ENCODE assay signal across 9 mouse cellular contexts in the genomic region with DNA sequence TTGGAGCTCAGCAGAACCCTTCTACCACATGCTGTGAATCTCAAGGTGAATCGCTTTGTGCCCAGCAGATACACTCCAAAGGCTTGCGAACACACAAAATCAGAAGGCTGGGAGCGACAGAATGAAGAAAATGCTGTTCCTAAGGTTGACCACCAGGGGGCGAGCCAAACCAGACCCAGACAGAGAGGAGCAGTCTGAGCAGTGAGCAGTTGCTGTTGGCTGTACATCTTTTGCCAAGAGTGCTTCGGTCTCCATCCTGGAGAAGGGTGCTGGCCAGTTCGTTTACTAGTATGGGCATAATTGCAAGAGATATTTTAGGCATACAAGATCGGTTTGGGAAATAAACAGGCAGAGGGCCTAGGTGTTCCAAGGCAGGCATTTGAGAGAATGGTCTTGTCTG. TPM values are rescaled to one million over a fixed set of nuclear protein-coding genes. Genes with fewer than 3 reads are reported as not detected.
DNase-seq lines count a peak whose midpoint lies in the region; ATAC-seq and TF ChIP-seq lines count a peak whose summit lies in the region.
"Had no signal": no experiment of that assay in that cellular context is flagged by ENCODE, and none has a peak within 500 bp of the region (broad histone marks: within the 10 kb centered on the region; RNA-seq: fewer than 3 reads in every experiment).

No protein-coding gene starts in this region.

- no peak overlapping the region for H3K4me3 ChIP-seq in heart, embryonic 12.5 days
- H3K4me3 ChIP-seq in forebrain, embryonic 12.5 days (replicated peaks), result no peak overlapping the region
- no peak overlapping the region for H3K4me3 ChIP-seq in hindbrain, embryonic 15.5 days
- no peak overlapping the region for H3K4me3 ChIP-seq in limb, embryonic 11.5 days (ENCODE audit: low read depth, low read length)
- H3K4me3 ChIP-seq in neural tube, embryonic 11.5 days (ENCODE audit: low read depth, low read length), result no peak overlapping the region
- H3K4me3 ChIP-seq in stomach, postnatal 0 days (ENCODE audit: low read depth, low read length), result no peak overlapping the region
- H3K4me3 ChIP-seq: liver, embryonic 13.5 days had no signal

- peak; percentile 76 for TF ChIP-seq CTCF in brain, embryonic 14.5 days (IDR thresholded peaks at IDR 0.05; ENCODE audit: borderline replicate concordance, extremely low read depth, insufficient read depth, insufficient read length)
- TF ChIP-seq CTCF in stomach, postnatal 0 days (IDR thresholded peaks at IDR 0.05; ENCODE audit: low read depth), result peak; percentile 88

- no peak overlapping the region for H3K9ac ChIP-seq in heart, embryonic 12.5 days
- no peak overlapping the region for H3K9ac ChIP-seq in forebrain, embryonic 12.5 days
- H3K9ac ChIP-seq in hindbrain, embryonic 15.5 days, result no peak overlapping the region
- no peak overlapping the region for H3K9ac ChIP-seq in limb, embryonic 11.5 days (ENCODE audit: low read length)
- no peak overlapping the region for H3K9ac ChIP-seq in neural tube, embryonic 11.5 days (ENCODE audit: low read length)
- no peak overlapping the region for H3K9ac ChIP-seq in stomach, postnatal 0 days (ENCODE audit: low read length)
- H3K9ac ChIP-seq: liver, embryonic 13.5 days had no signal

- no peak for TF ChIP-seq POLR2A in brain, embryonic 14.5 days (IDR thresholded peaks at IDR 0.05; ENCODE audit: borderline replicate concordance, extremely low read depth, insufficient read depth, insufficient read length, poor library complexity, severe bottlenecking)

- WGBS in heart, embryonic 12.5 days, result 33% methylated on average over 7 of the region's 7 CpGs
- 38% methylated on average over 7 of the region's 7 CpGs for WGBS in forebrain, embryonic 12.5 days
- 32% methylated on average over 7 of the region's 7 CpGs for WGBS in hindbrain, embryonic 15.5 days
- 37% methylated on average over 7 of the region's 7 CpGs for WGBS in limb, embryonic 11.5 days
- WGBS in neural tube, embryonic 11.5 days, result 36% methylated on average over 7 of the region's 7 CpGs
- 32% methylated on average over 7 of the region's 7 CpGs for WGBS in stomach, postnatal 0 days

- H3K4me2 ChIP-seq in heart, embryonic 12.5 days, result no peak overlapping the region
- no peak overlapping the region for H3K4me2 ChIP-seq in forebrain, embryonic 12.5 days
- H3K4me2 ChIP-seq in hindbrain, embryonic 15.5 days, result no peak overlapping the region
- no peak overlapping the region for H3K4me2 ChIP-seq in limb, embryonic 11.5 days (ENCODE audit: low read depth, severe bottlenecking)
- no peak overlapping the region for H3K4me2 ChIP-seq in neural tube, embryonic 11.5 days (ENCODE audit: low read depth)
- H3K4me2 ChIP-seq in stomach, postnatal 0 days (replicated peaks; ENCODE audit: low read depth), result no peak overlapping the region
- H3K4me2 ChIP-seq: liver, embryonic 13.5 days had no signal

- DNase-seq in heart, adult 18-20 months, result peak; percentile 1 to 54
- DNase-seq in brain, embryonic 14.5 days (ENCODE audit: low read depth), result peak; percentile 75
- peak; percentile 64 for DNase-seq in limb, embryonic 11.5 days (ENCODE audit: low spot score)
- peak; percentile 50 for DNase-seq in neural tube, embryonic 11.5 days (ENCODE audit: low spot score)
- peak; percentile 44 for DNase-seq in stomach, postnatal 0 days (ENCODE audit: low spot score)
- DNase-seq: liver, embryonic 13.5 days had no signal

- H3K36me3 ChIP-seq in heart, embryonic 12.5 days, result no peaks in the 10 kb centered on the region
- no peaks in the 10 kb centered on the region for H3K36me3 ChIP-seq in forebrain, embryonic 12.5 days (replicated peaks)
- no peaks in the 10 kb centered on the region for H3K36me3 ChIP-seq in hindbrain, embryonic 15.5 days
- H3K36me3 ChIP-seq in limb, embryonic 11.5 days (ENCODE audit: control insufficient read depth, insufficient read depth, low read length), result no peaks in the 10 kb centered on the region
- H3K36me3 ChIP-seq in neural tube, embryonic 11.5 days (ENCODE audit: control insufficient read depth, insufficient read depth, low read length), result no peaks in the 10 kb centered on the region
- no peaks in the 10 kb centered on the region for H3K36me3 ChIP-seq in stomach, postnatal 0 days (ENCODE audit: control insufficient read depth, insufficient read depth, low read length)
- H3K36me3 ChIP-seq: liver, embryonic 13.5 days had no signal

- no peak for ATAC-seq in heart, embryonic 12.5 days (ENCODE audit: insufficient number of reproducible peaks, low FRiP score)
- peak; percentile 65; the same call in 1 of the 2 replicates for ATAC-seq in forebrain, embryonic 12.5 days (ENCODE audit: low FRiP score)
- ATAC-seq in hindbrain, embryonic 15.5 days (ENCODE audit: low FRiP score, low read depth), result peak; percentile 72
- no peak; the same call in 1 of the 2 replicates for ATAC-seq in limb, embryonic 11.5 days (ENCODE audit: insufficient number of reproducible peaks, low FRiP score, low TSS enrichment, low read depth)
- ATAC-seq in neural tube, embryonic 11.5 days (ENCODE audit: insufficient read depth, low FRiP score, low TSS enrichment), result peak; percentile 55; the same call in 1 of the 2 replicates
- no peak for ATAC-seq in stomach, postnatal 0 days (ENCODE audit: low FRiP score, low TSS enrichment)

- no peaks in the 10 kb centered on the region for H3K9me3 ChIP-seq in heart, embryonic 12.5 days (replicated peaks)
- H3K9me3 ChIP-seq in forebrain, embryonic 12.5 days, result no peaks in the 10 kb centered on the region
- no peaks in the 10 kb centered on the region for H3K9me3 ChIP-seq in hindbrain, embryonic 15.5 days
- H3K9me3 ChIP-seq in limb, embryonic 11.5 days (ENCODE audit: control insufficient read depth, low read length), result no peaks in the 10 kb centered on the region
- no peaks in the 10 kb centered on the region for H3K9me3 ChIP-seq in neural tube, embryonic 11.5 days (ENCODE audit: control insufficient read depth, low read length)
- no peaks in the 10 kb centered on the region for H3K9me3 ChIP-seq in stomach, postnatal 0 days (ENCODE audit: control insufficient read depth, low read length)
- H3K9me3 ChIP-seq: liver, embryonic 13.5 days had no signal

- no peaks in the 10 kb centered on the region for H3K4me1 ChIP-seq in heart, embryonic 12.5 days (replicated peaks)
- no peaks in the 10 kb centered on the region for H3K4me1 ChIP-seq in forebrain, embryonic 12.5 days
- H3K4me1 ChIP-seq in hindbrain, embryonic 15.5 days (replicated peaks), result no peaks in the 10 kb centered on the region
- no peaks in the 10 kb centered on the region for H3K4me1 ChIP-seq in limb, embryonic 11.5 days (ENCODE audit: control insufficient read depth, insufficient read depth, low read length)
- H3K4me1 ChIP-seq in neural tube, embryonic 11.5 days (ENCODE audit: control insufficient read depth, insufficient read depth, low read length), result no peaks in the 10 kb centered on the region
- no peaks in the 10 kb centered on the region for H3K4me1 ChIP-seq in stomach, postnatal 0 days (replicated peaks; ENCODE audit: control insufficient read depth, insufficient read depth)
- H3K4me1 ChIP-seq: liver, embryonic 13.5 days had no signal

- no peaks in the 10 kb centered on the region for H3K27me3 ChIP-seq in heart, embryonic 12.5 days (replicated peaks)
- no peaks in the 10 kb centered on the region for H3K27me3 ChIP-seq in forebrain, embryonic 12.5 days
- no peaks in the 10 kb centered on the region for H3K27me3 ChIP-seq in hindbrain, embryonic 15.5 days
- H3K27me3 ChIP-seq in limb, embryonic 11.5 days (ENCODE audit: control insufficient read depth, insufficient read depth, low read length), result no peaks in the 10 kb centered on the region
- no peaks in the 10 kb centered on the region for H3K27me3 ChIP-seq in neural tube, embryonic 11.5 days (ENCODE audit: control insufficient read depth, insufficient read depth, low read length)
- no peaks in the 10 kb centered on the region for H3K27me3 ChIP-seq in stomach, postnatal 0 days (ENCODE audit: control insufficient read depth, insufficient read depth, low read length)
- H3K27me3 ChIP-seq: liver, embryonic 13.5 days had no signal

- no peak overlapping the region for H3K27ac ChIP-seq in heart, embryonic 12.5 days (ENCODE audit: poor library complexity, severe bottlenecking)
- no peak overlapping the region for H3K27ac ChIP-seq in forebrain, embryonic 12.5 days
- no peak overlapping the region for H3K27ac ChIP-seq in hindbrain, embryonic 15.5 days (replicated peaks)
- no peak overlapping the region for H3K27ac ChIP-seq in limb, embryonic 11.5 days (replicated peaks; ENCODE audit: low read depth, low read length)
- no peak overlapping the region for H3K27ac ChIP-seq in neural tube, embryonic 11.5 days (ENCODE audit: low read depth, low read length)
- no peak overlapping the region for H3K27ac ChIP-seq in stomach, postnatal 0 days (replicated peaks)
- H3K27ac ChIP-seq: liver, embryonic 13.5 days had no signal

- TF ChIP-seq EP300 in stomach, postnatal 0 days (optimal IDR thresholded peaks at IDR 0.05), result no peak

RNA-seq across cellular contexts. Expression of gene Trpc5os, which starts 52.9 kb away (rescaled TPM):
- not detected for total RNA-seq in heart, adult 18-20 months (2021)
- 0.15 and 0.28 TPM in 2 replicates for polyA plus RNA-seq in heart, embryonic 12.5 days (2016; fragmentation: Nextera tagmentation; extraction: Ambion mirVana)
- polyA plus RNA-seq in brain, embryonic 14.5 days (2012; rRNA removed), result not detected in 2 replicates
- polyA plus RNA-seq in forebrain, embryonic 12.5 days (2016; fragmentation: Nextera tagmentation; extraction: Ambion mirVana), result not detected in 2 replicates
- polyA plus RNA-seq in hindbrain, embryonic 15.5 days (2015; fragmentation: Nextera tagmentation; extraction: Ambion mirVana), result 0.04 and 0.09 TPM in 2 replicates
- polyA plus RNA-seq in limb, embryonic 11.5 days (2014; fragmentation: Nextera tagmentation; extraction: Ambion mirVana), result 0.09 TPM in 1 of 2 replicates, not detected in the other
- polyA plus RNA-seq in neural tube, embryonic 11.5 days (2014; fragmentation: Nextera tagmentation; extraction: Ambion mirVana), result not detected in 2 replicates
- polyA plus RNA-seq in stomach, postnatal 0 days (2015; fragmentation: Nextera tagmentation; extraction: Ambion mirVana), result not detected in 2 replicates
- polyA plus RNA-seq: liver, embryonic 13.5 days had no signal

Comparison
In these comparisons a context has a peak if more than half of its experiments do, and no peak if none do; other contexts are left out.
1. ATAC-seq: peak in forebrain, embryonic 12.5 days (single experiment), hindbrain, embryonic 15.5 days (single experiment) and neural tube, embryonic 11.5 days (single experiment); none in heart, embryonic 12.5 days (single experiment), limb, embryonic 11.5 days (single experiment) and stomach, postnatal 0 days (single experiment).
2. Peak in every context shown above with its lines, with median percentiles within 50 percentile points of each other: DNase-seq.